Mouse (Mus musculus): ENCODE data around the gene Lamtor3. TPM values are rescaled to one million over a fixed set of nuclear protein-coding genes. Genes with fewer than 3 reads are reported as not detected.

The Lamtor3 gene
- polyA plus RNA-seq, 1 experiment = 48.7 TPM

DNA sequence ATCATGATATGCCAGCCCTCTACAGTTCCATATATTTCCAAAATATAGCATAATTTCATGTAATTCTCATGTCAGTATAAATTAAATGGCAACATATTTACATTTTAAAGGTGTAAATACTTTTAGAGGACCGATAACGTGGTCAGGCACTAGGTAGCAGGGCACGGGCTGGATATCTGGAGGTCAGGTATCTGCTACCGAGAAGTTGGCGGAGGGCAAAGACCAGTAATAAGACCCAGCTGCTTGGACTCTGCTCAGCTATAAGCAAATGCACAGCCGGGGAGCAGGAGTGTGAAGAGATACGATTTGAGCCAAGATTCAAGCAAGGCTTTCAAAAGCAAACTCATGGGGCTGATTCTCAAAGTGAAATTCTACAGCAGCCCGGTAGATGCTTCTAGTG lies 56.0 kb downstream of the Lamtor3 start:
- Histone ChIP-seq H3ac (ENCODE audit: control insufficient read depth, insufficient read length) (no peak overlapping the region), H3K36me3 (ENCODE audit: control insufficient read depth, insufficient read depth) (no peaks in the 10 kb centered on the region), H3K4me3 (no peak overlapping the region), H3K4me2 (ENCODE audit: low read depth) (no peak overlapping the region), H3K27me3 (ENCODE audit: control insufficient read depth, insufficient read depth, insufficient read length) (no peaks in the 10 kb centered on the region), H3K79me2 (ENCODE audit: control insufficient read depth, insufficient read depth) (no peaks in the 10 kb centered on the region)
- TF ChIP-seq POLR2A (IDR thresholded peaks at IDR 0.05; ENCODE audit: insufficient read length, low read depth) (no peak), USF1 (IDR thresholded peaks at IDR 0.05; ENCODE audit: low read depth) (no peak), MYOG (IDR thresholded peaks at IDR 0.05; ENCODE audit: control insufficient read depth in 1 of 3, insufficient read depth in 1 of 3, insufficient read length in 2 of 3, low read depth in 2 of 3) (no peak), CEBPB (IDR thresholded peaks at IDR 0.05; ENCODE audit: insufficient read depth, poor library complexity, severe bottlenecking) (no peak), E2F4 (IDR thresholded peaks at IDR 0.05; ENCODE audit: insufficient read depth) (no peak), POLR2AphosphoS2 (IDR thresholded peaks at IDR 0.05; ENCODE audit: insufficient read length, low read depth) (no peak), SRF (IDR thresholded peaks at IDR 0.05; ENCODE audit: control insufficient read depth, insufficient read length, low read depth) (no peak), TCF3 (IDR thresholded peaks at IDR 0.05; ENCODE audit: insufficient read length, low read depth) (no peak), MYOD1 (IDR thresholded peaks at IDR 0.05; ENCODE audit: control insufficient read depth in 1 of 3, insufficient read length in 2 of 3, low read depth in 2 of 3) (no peak), MAX (IDR thresholded peaks at IDR 0.05; ENCODE audit: low read depth) (no peak)

DNA sequence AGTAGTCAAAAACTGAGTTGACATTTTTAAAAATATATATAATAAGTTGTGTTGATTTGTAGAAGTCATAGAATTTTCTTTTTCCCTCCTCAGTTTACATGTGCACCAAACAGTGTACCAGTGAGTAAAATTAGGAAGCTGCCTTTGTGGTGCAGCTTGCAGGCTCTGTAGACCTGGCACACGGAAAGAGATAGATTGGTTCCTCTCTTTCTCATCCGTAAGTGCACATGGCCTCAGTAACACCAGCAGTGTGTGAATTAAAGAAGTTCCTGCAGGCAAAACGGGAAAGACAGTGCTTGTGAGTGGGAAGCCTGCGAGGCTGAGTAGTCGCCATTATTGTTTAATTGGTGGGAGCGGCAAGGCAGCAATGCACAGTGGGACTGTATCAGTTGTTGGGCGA lies 57.1 kb downstream of the Lamtor3 start:
- Histone ChIP-seq H3K79me2 (ENCODE audit: control insufficient read depth, insufficient read depth) (no peaks in the 10 kb centered on the region), H3K4me2 (ENCODE audit: low read depth) (no peak overlapping the region), H3K27me3 (ENCODE audit: control insufficient read depth, insufficient read depth, insufficient read length) (no peaks in the 10 kb centered on the region), H3K36me3 (ENCODE audit: control insufficient read depth, insufficient read depth) (no peaks in the 10 kb centered on the region), H3ac (ENCODE audit: control insufficient read depth, insufficient read length) (no peak overlapping the region), H3K4me3 (no peak overlapping the region)
- TF ChIP-seq CEBPB (IDR thresholded peaks at IDR 0.05; ENCODE audit: insufficient read depth, poor library complexity, severe bottlenecking) (no peak), MYOG (IDR thresholded peaks at IDR 0.05; ENCODE audit: control insufficient read depth in 1 of 3, insufficient read depth in 1 of 3, insufficient read length in 2 of 3, low read depth in 2 of 3) (no peak), POLR2AphosphoS2 (IDR thresholded peaks at IDR 0.05; ENCODE audit: insufficient read length, low read depth) (no peak), SRF (IDR thresholded peaks at IDR 0.05; ENCODE audit: control insufficient read depth, insufficient read length, low read depth) (no peak), MYOD1 (IDR thresholded peaks at IDR 0.05; ENCODE audit: control insufficient read depth in 1 of 3, insufficient read length in 2 of 3, low read depth in 2 of 3) (no peak), TCF3 (IDR thresholded peaks at IDR 0.05; ENCODE audit: insufficient read length, low read depth) (no peak), POLR2A (IDR thresholded peaks at IDR 0.05; ENCODE audit: insufficient read length, low read depth) (no peak), TCF12 (IDR thresholded peaks at IDR 0.05; ENCODE audit: insufficient read depth, poor library complexity, severe bottlenecking) (no peak), REST (IDR thresholded peaks at IDR 0.05; ENCODE audit: insufficient read depth, insufficient read length) (no peak), MAX (IDR thresholded peaks at IDR 0.05; ENCODE audit: low read depth) (no peak), USF1 (IDR thresholded peaks at IDR 0.05; ENCODE audit: low read depth) (no peak), E2F4 (IDR thresholded peaks at IDR 0.05; ENCODE audit: insufficient read depth) (no peak)

DNA sequence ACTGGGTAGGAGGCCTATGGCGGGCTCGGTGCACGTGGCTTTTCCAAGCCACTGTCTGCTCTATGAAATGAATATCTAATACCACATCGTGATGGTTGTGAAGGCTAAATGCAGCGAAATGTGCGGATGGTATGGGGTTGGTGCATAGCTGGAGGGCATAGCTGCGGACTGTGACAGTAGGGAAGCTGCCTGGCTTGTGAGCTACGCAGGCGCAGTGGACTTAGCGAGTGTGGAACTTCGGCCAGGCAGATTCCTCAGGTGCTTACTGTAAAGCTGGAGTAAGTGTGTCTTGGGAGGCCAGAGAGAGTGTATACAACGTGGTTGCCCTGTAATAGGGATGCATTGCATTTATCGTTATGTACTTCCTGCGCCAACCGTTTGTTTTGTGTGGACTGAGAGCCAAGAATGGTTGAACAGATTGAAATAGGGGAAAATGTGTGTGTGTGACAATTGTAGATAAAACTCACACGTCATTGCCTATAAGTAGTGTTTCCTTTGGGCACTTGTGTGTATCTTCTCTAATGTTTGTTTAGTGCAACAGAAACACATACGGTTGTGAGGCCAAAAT lies 57.6 kb downstream of the Lamtor3 start:
- Histone ChIP-seq H3K36me3 (ENCODE audit: control insufficient read depth, insufficient read depth) (no peaks in the 10 kb centered on the region), H3ac (ENCODE audit: control insufficient read depth, insufficient read length) (no peak overlapping the region), H3K4me3 (no peak overlapping the region), H3K4me2 (ENCODE audit: low read depth) (no peak overlapping the region), H3K79me2 (ENCODE audit: control insufficient read depth, insufficient read depth) (no peaks in the 10 kb centered on the region), H3K27me3 (ENCODE audit: control insufficient read depth, insufficient read depth, insufficient read length) (no peaks in the 10 kb centered on the region)
- TF ChIP-seq POLR2A (IDR thresholded peaks at IDR 0.05; ENCODE audit: insufficient read length, low read depth) = no peak

DNA sequence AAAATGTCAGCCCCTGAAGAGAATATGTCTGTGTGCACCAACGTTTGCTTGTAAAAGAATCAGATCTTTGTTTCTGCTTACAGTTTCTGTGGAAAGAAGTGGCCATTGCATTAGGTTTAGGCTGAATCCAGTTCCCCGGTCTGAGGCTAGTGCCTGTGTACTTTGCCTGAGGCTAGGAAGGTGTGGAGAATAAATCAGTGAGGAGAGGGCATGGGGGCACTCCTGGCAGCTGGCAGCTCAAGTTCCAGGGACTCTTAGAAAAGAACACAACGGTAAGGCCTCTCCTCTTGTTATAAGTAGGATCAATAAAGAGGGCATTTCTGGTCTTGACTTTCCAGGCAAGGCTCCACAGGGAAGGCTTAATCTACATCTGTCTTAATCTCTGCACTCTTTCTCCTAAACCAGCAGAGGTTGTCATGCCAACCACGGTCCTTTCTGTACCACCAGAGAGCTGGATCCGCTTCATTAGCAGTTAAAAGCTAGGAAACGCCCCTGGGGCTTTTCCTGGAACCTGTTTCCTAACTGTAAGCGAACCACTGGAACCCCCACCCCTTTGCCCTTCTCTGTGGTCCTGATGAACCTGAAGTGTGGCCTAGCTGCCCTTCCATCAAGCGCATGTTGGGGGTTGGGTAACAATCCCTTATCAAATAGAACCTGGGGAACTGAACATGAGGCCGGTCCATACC lies 58.8 kb downstream of the Lamtor3 start:
- Histone ChIP-seq H3K79me2 (ENCODE audit: control insufficient read depth, insufficient read depth) (no peaks in the 10 kb centered on the region), H3K27me3 (ENCODE audit: control insufficient read depth, insufficient read depth, insufficient read length) (no peaks in the 10 kb centered on the region), H3ac (ENCODE audit: control insufficient read depth, insufficient read length) (no peak overlapping the region), H3K36me3 (ENCODE audit: control insufficient read depth, insufficient read depth) (no peaks in the 10 kb centered on the region), H3K4me3 (no peak overlapping the region), H3K4me2 (ENCODE audit: low read depth) (no peak overlapping the region)
- TF ChIP-seq MYOD1 (IDR thresholded peaks at IDR 0.05; ENCODE audit: control insufficient read depth in 1 of 3, insufficient read length in 2 of 3, low read depth in 2 of 3) (no peak), TCF12 (IDR thresholded peaks at IDR 0.05; ENCODE audit: insufficient read depth, poor library complexity, severe bottlenecking) (no peak), MAX (IDR thresholded peaks at IDR 0.05; ENCODE audit: low read depth) (no peak), E2F4 (IDR thresholded peaks at IDR 0.05; ENCODE audit: insufficient read depth) (no peak), MYOG (IDR thresholded peaks at IDR 0.05; ENCODE audit: control insufficient read depth in 1 of 3, insufficient read depth in 1 of 3, insufficient read length in 2 of 3, low read depth in 2 of 3) (no peak), POLR2A (IDR thresholded peaks at IDR 0.05; ENCODE audit: insufficient read length, low read depth) (no peak), CEBPB (IDR thresholded peaks at IDR 0.05; ENCODE audit: insufficient read depth, poor library complexity, severe bottlenecking) (no peak), TCF3 (IDR thresholded peaks at IDR 0.05; ENCODE audit: insufficient read length, low read depth) (no peak), REST (IDR thresholded peaks at IDR 0.05; ENCODE audit: insufficient read depth, insufficient read length) (no peak), SRF (IDR thresholded peaks at IDR 0.05; ENCODE audit: control insufficient read depth, insufficient read length, low read depth) (no peak), USF1 (IDR thresholded peaks at IDR 0.05; ENCODE audit: low read depth) (no peak), POLR2AphosphoS2 (IDR thresholded peaks at IDR 0.05; ENCODE audit: insufficient read length, low read depth) (no peak)

DNA sequence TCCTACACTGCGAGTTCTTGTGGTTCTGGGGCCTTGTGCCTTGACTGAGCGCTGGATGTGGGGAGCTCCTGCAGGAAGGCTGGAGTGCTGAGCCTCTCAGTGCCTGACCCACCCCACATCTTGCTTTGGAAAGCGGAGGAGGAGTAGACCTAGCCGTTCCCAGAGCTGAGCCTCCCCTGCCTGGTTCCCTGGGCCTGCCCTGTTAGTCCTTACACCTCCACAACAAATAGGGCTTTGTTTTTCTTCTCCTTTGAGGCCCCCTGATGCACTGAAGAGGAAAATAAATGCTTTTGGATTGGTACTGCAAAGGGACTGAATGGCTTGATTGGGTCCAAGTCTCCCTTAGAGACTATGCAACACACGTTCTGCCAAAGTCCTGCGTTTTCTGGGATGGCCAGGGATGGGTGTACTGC lies 59.3 kb downstream of the Lamtor3 start:
- no peak overlapping the region for H3K4me3 ChIP-seq
- H3K27me3 ChIP-seq (ENCODE audit: control insufficient read depth, insufficient read depth, insufficient read length) = no peaks in the 10 kb centered on the region
- no peaks in the 10 kb centered on the region for H3K79me2 ChIP-seq (ENCODE audit: control insufficient read depth, insufficient read depth)
- H3K36me3 ChIP-seq (ENCODE audit: control insufficient read depth, insufficient read depth) = no peaks in the 10 kb centered on the region
- H3K4me2 ChIP-seq (ENCODE audit: low read depth) = no peak overlapping the region
- no peak overlapping the region for H3ac ChIP-seq (ENCODE audit: control insufficient read depth, insufficient read length)
- TF ChIP-seq E2F4 (IDR thresholded peaks at IDR 0.05; ENCODE audit: insufficient read depth) = no peak
